Mouse (Mus musculus): ENCODE results near the gene Idh1. TPM values are rescaled to one million over a fixed set of nuclear protein-coding genes. Genes with fewer than 3 reads are reported as not detected.

The Idh1 gene
- polyA plus RNA-seq, 1 experiment, result 130 TPM

DNA sequence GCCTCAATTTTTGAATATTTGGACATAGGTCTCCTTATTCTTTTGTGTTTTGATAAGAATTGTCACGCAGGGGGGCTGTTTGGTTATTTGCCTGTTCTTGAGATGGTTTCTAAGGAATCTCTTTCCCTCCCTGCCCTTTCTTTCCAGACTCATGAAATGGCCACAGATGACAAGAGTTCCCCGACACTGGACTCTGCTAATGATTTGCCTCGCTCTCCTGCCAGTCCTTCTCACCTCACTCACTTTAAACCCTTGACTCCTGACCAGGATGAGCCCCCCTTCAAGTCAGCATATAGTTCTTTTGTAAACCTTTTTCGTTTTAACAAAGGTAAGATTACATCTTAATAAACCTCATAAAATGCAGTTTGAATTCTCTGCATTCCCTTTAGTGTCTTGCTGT, 3.9 kb upstream of the Idh1 start:
- Histone ChIP-seq H3K27me3 (ENCODE audit: control insufficient read depth, insufficient read depth, low read length, poor library complexity, severe bottlenecking) (no peaks in the 10 kb centered on the region), H3K36me3 (ENCODE audit: control insufficient read depth, insufficient read depth, low read length, poor library complexity, severe bottlenecking) (peaks cover 15% of the 10 kb centered on the region), H3K4me1 (ENCODE audit: control insufficient read depth, insufficient read depth, low read length) (no peaks in the 10 kb centered on the region), H3K9ac (ENCODE audit: low read depth, poor library complexity, severe bottlenecking) (no peak overlapping the region), H3K4me3 (ENCODE audit: low read depth, low read length) (no peak overlapping the region), H3K9me3 (replicated peaks; ENCODE audit: control insufficient read depth, insufficient read depth, low read length, poor library complexity, severe bottlenecking) (no peaks in the 10 kb centered on the region), H3K27ac (ENCODE audit: insufficient read depth, low read length) (no peak overlapping the region)
- TF ChIP-seq POLR2A (IDR thresholded peaks at IDR 0.05; ENCODE audit: insufficient read depth, low read length), result no peak
- no peak for TF ChIP-seq CTCF (IDR thresholded peaks at IDR 0.05; ENCODE audit: low read depth, low read length)
- TF ChIP-seq EP300 (IDR thresholded peaks at IDR 0.05; ENCODE audit: insufficient read depth, low read depth, low read length), result no peak

DNA sequence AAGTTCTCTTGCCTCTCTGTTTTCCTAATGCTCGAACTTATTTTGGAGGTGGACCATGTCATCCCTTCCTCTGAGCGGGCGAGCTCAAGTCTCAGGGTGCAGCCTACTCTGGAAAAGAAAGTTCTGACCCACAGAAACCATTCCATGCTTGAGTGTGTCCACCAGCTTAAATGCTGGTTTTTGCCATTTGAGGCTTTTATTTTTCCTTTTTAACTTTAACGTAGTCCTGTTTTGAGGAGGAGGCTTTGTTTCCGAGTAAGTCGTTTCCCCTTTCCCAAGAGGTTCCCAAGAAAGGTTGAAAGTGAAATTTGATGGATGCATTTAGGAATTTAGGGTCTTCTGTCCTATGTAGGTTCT, 752 bp upstream of the Idh1 start:
- peaks cover 8% of the 10 kb centered on the region for H3K36me3 ChIP-seq (ENCODE audit: control insufficient read depth, insufficient read depth, low read length, poor library complexity, severe bottlenecking)
- H3K27ac ChIP-seq (ENCODE audit: insufficient read depth, low read length), result no peak overlapping the region
- peak overlapping the region; percentile 76 for H3K9ac ChIP-seq (ENCODE audit: low read depth, poor library complexity, severe bottlenecking)
- peak overlapping the region; percentile 90 for H3K4me3 ChIP-seq (ENCODE audit: low read depth, low read length)
- no peaks in the 10 kb centered on the region for H3K27me3 ChIP-seq (ENCODE audit: control insufficient read depth, insufficient read depth, low read length, poor library complexity, severe bottlenecking)
- H3K4me1 ChIP-seq (ENCODE audit: control insufficient read depth, insufficient read depth, low read length), result no peaks in the 10 kb centered on the region
- TF ChIP-seq EP300 (IDR thresholded peaks at IDR 0.05; ENCODE audit: insufficient read depth, low read depth, low read length) (no peak), POLR2A (IDR thresholded peaks at IDR 0.05; ENCODE audit: insufficient read depth, low read length) (no peak), CTCF (IDR thresholded peaks at IDR 0.05; ENCODE audit: low read depth, low read length) (no peak)
- H3K9me3 ChIP-seq (replicated peaks; ENCODE audit: control insufficient read depth, insufficient read depth, low read length, poor library complexity, severe bottlenecking), result no peaks in the 10 kb centered on the region

DNA sequence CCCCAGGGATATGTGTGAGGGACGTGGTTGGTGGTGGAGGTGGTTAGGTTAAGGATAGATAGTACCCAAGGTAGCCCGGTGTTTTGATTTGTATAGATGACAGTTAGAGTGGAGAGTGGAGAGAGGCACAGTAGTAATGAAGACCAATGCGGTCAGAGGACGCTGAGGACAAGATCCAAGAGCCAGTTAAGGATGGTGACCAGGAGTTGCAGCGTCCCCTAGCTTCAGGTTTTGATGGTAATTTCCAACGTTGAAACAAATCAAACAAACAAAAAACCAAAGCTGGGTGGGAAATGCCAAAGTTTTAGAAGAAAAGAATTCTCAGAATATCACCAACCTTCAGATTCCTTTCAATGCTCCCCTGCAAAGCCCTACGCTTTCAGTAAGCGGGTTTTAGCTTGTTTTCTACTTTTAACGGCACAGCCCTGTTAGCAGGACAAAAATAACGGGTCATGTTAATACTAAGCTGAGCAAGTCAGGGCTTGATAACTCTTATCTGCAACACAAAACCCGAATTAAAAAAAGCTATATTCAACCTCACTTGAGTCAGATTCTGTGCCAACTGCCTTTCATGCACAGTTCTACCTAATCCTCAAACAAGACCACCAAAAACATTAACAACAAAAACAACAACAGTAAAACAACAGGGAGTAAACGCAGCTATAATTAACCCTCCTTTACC, 635 bp downstream of the Idh1 start:
- peak overlapping the region; percentile 38 for H3K27ac ChIP-seq (ENCODE audit: insufficient read depth, low read length)
- H3K9ac ChIP-seq (ENCODE audit: low read depth, poor library complexity, severe bottlenecking), result peak overlapping the region; percentile 39
- no peaks in the 10 kb centered on the region for H3K27me3 ChIP-seq (ENCODE audit: control insufficient read depth, insufficient read depth, low read length, poor library complexity, severe bottlenecking)
- no peaks in the 10 kb centered on the region for H3K36me3 ChIP-seq (ENCODE audit: control insufficient read depth, insufficient read depth, low read length, poor library complexity, severe bottlenecking)
- no peaks in the 10 kb centered on the region for H3K4me1 ChIP-seq (ENCODE audit: control insufficient read depth, insufficient read depth, low read length)
- no peak for TF ChIP-seq POLR2A (IDR thresholded peaks at IDR 0.05; ENCODE audit: insufficient read depth, low read length)
- TF ChIP-seq CTCF (IDR thresholded peaks at IDR 0.05; ENCODE audit: low read depth, low read length), result peak; percentile 39
- no peaks in the 10 kb centered on the region for H3K9me3 ChIP-seq (replicated peaks; ENCODE audit: control insufficient read depth, insufficient read depth, low read length, poor library complexity, severe bottlenecking)
- peak overlapping the region; percentile 52 for H3K4me3 ChIP-seq (ENCODE audit: low read depth, low read length)

DNA sequence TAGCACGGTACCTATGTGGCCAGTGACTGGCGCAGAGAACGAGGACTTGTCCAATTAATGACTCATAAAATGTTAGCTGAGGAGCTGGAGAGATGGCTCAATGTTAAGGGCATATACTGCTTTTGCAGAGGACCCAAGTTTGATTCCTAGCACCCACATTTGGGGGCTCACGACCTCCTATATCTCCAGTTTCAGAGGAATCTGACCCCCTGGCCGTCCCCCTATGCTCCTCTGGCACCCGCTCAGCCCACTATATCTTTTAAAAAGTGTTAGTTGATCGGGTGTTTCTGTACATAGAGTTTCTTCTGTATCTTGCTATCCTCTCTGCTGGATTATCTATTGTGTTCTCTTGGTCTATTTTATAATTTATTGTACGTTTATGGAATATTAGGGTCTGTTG, 1.3 kb downstream of the Idh1 start:
- Histone ChIP-seq H3K9ac (ENCODE audit: low read depth, poor library complexity, severe bottlenecking) (peak overlapping the region; percentile 39), H3K9me3 (replicated peaks; ENCODE audit: control insufficient read depth, insufficient read depth, low read length, poor library complexity, severe bottlenecking) (no peaks in the 10 kb centered on the region), H3K27ac (ENCODE audit: insufficient read depth, low read length) (no peak overlapping the region), H3K4me3 (ENCODE audit: low read depth, low read length) (no peak overlapping the region), H3K27me3 (ENCODE audit: control insufficient read depth, insufficient read depth, low read length, poor library complexity, severe bottlenecking) (no peaks in the 10 kb centered on the region), H3K4me1 (ENCODE audit: control insufficient read depth, insufficient read depth, low read length) (no peaks in the 10 kb centered on the region), H3K36me3 (ENCODE audit: control insufficient read depth, insufficient read depth, low read length, poor library complexity, severe bottlenecking) (no peaks in the 10 kb centered on the region)
- TF ChIP-seq EP300 (IDR thresholded peaks at IDR 0.05; ENCODE audit: insufficient read depth, low read depth, low read length) (no peak), CTCF (IDR thresholded peaks at IDR 0.05; ENCODE audit: low read depth, low read length) (no peak), POLR2A (IDR thresholded peaks at IDR 0.05; ENCODE audit: insufficient read depth, low read length) (no peak)

DNA sequence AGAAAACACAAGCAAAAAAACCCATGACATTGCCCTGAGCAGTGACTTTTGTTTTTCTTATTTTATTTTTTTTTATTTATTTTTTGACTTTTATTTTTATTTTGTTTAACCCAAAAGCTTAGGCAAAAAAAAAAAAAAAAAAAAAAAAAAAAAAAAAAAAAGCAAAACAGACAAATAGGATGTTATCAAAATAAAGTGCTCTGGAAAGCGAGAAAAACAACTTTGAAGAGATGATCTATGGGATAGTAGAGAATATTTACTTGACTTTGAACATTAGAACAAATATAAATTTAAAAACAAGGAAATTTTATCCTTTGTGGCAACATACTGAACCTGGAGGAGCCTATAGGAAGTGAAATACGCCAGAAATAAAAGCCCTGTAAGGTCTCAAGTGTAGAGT, 2.3 kb downstream of the Idh1 start:
- Histone ChIP-seq H3K9me3 (replicated peaks; ENCODE audit: control insufficient read depth, insufficient read depth, low read length, poor library complexity, severe bottlenecking) (no peaks in the 10 kb centered on the region), H3K4me1 (ENCODE audit: control insufficient read depth, insufficient read depth, low read length) (no peaks in the 10 kb centered on the region), H3K36me3 (ENCODE audit: control insufficient read depth, insufficient read depth, low read length, poor library complexity, severe bottlenecking) (no peaks in the 10 kb centered on the region), H3K27ac (ENCODE audit: insufficient read depth, low read length) (no peak overlapping the region), H3K4me3 (ENCODE audit: low read depth, low read length) (no peak overlapping the region), H3K27me3 (ENCODE audit: control insufficient read depth, insufficient read depth, low read length, poor library complexity, severe bottlenecking) (no peaks in the 10 kb centered on the region), H3K9ac (ENCODE audit: low read depth, poor library complexity, severe bottlenecking) (no peak overlapping the region)
- TF ChIP-seq CTCF (IDR thresholded peaks at IDR 0.05; ENCODE audit: low read depth, low read length) (no peak), EP300 (IDR thresholded peaks at IDR 0.05; ENCODE audit: insufficient read depth, low read depth, low read length) (no peak), POLR2A (IDR thresholded peaks at IDR 0.05; ENCODE audit: insufficient read depth, low read length) (no peak)

DNA sequence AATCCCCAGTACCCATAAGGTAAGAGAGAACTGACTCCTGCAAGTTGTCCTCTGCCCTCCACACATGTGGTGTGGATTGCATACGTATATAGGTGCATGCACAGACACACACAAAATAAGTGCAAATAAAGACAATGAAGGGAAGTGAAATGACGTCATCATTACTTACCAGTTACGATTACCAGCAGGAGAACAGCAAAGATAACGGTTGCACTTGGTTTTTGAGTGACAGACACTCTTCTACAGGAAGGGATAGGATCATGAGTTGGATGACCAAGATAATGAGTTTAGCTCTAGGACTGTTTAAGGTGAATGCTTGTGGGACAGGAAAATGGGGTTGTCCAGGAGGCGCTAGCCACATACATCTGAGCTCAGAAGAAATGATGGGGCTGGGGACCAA, 4.8 kb downstream of the Idh1 start:
- Histone ChIP-seq H3K4me3 (ENCODE audit: low read depth, low read length) (no peak overlapping the region), H3K36me3 (ENCODE audit: control insufficient read depth, insufficient read depth, low read length, poor library complexity, severe bottlenecking) (no peaks in the 10 kb centered on the region), H3K27ac (ENCODE audit: insufficient read depth, low read length) (no peak overlapping the region), H3K9me3 (replicated peaks; ENCODE audit: control insufficient read depth, insufficient read depth, low read length, poor library complexity, severe bottlenecking) (no peaks in the 10 kb centered on the region), H3K4me1 (ENCODE audit: control insufficient read depth, insufficient read depth, low read length) (no peaks in the 10 kb centered on the region), H3K27me3 (ENCODE audit: control insufficient read depth, insufficient read depth, low read length, poor library complexity, severe bottlenecking) (no peaks in the 10 kb centered on the region), H3K9ac (ENCODE audit: low read depth, poor library complexity, severe bottlenecking) (no peak overlapping the region)
- TF ChIP-seq CTCF (IDR thresholded peaks at IDR 0.05; ENCODE audit: low read depth, low read length) (no peak), EP300 (IDR thresholded peaks at IDR 0.05; ENCODE audit: insufficient read depth, low read depth, low read length) (no peak), POLR2A (IDR thresholded peaks at IDR 0.05; ENCODE audit: insufficient read depth, low read length) (no peak)

Measured in ES-Bruce4 (cell line).